Mouse (Mus musculus) MEL (cell line): Measurements from ENCODE around the gene Myl6. TPM values are rescaled to one million over a fixed set of nuclear protein-coding genes. Genes with fewer than 3 reads are reported as not detected.

Experiments
- DNase-seq: peaks from one replicate; pipeline ENCODE4 v3.0.0; 2011; ENCODE audit warnings: low read depth, low spot score
- H3K27ac ChIP-seq: 2 replicates; pipeline ENCODE4 v1.5.1; 2012; ENCODE audit warnings: low read depth, mild to moderate bottlenecking, control low read depth, low read length, moderate library complexity; ENCODE audit not compliant: control insufficient read depth
- H3K27me3 ChIP-seq, 2 experiments: fragments of 150-350 bp in 1 of 2; sonication (generic) in 1 of 2; 2 replicates each; pipeline ENCODE4 v1.6.1; 2012; ENCODE audit warnings: low read length in 2 of 2, mild to moderate bottlenecking in 2 of 2, improper control_type of control experiment in 1 of 2, moderate library complexity in 1 of 2; ENCODE audit not compliant: insufficient read depth in 2 of 2, control insufficient read depth in 1 of 2
- H3K36me3 ChIP-seq, 2 experiments: 2 replicates each; pipeline ENCODE4 v1.6.1; 2012 to 2014; ENCODE audit warnings: low read length in 2 of 2, improper control_type of control experiment in 1 of 2, inconsistent platforms in 1 of 2, mild to moderate bottlenecking in 1 of 2; ENCODE audit not compliant: insufficient read depth in 2 of 2, control insufficient read depth in 1 of 2
- H3K4me1 ChIP-seq, 2 experiments: fragments of 150-350 bp in 1 of 2; sonication (generic) in 1 of 2; 2 replicates each; pipeline ENCODE4 v1.6.1; 2012; ENCODE audit warnings: low read length in 2 of 2, improper control_type of control experiment in 1 of 2, mild to moderate bottlenecking in 1 of 2; ENCODE audit not compliant: insufficient read depth in 2 of 2, control insufficient read depth in 1 of 2
- H3K4me3 ChIP-seq, 2 experiments: fragments of 150-350 bp in 1 of 2; sonication (generic) in 1 of 2; 2 replicates each; pipeline ENCODE4 v1.5.1; 2012; ENCODE audit warnings: low read depth in 2 of 2, low read length in 2 of 2, mild to moderate bottlenecking in 2 of 2, moderate library complexity in 2 of 2, control low read depth in 1 of 2, improper control_type of control experiment in 1 of 2; ENCODE audit not compliant: control insufficient read depth in 1 of 2, insufficient read depth in 1 of 2
- H3K79me2 ChIP-seq: 2 replicates; pipeline ENCODE4 v1.6.1; 2012; ENCODE audit warnings: mild to moderate bottlenecking, low read length, moderate library complexity; ENCODE audit not compliant: control insufficient read depth, poor library complexity, insufficient read depth
- H3K9ac ChIP-seq: 2 replicates; pipeline ENCODE4 v1.6.1; 2012; ENCODE audit warnings: low read depth, mild to moderate bottlenecking, control low read depth, low read length, moderate library complexity; ENCODE audit not compliant: control insufficient read depth, poor library complexity, severe bottlenecking
- H3K9me3 ChIP-seq: fragments of 150-350 bp; sonication (generic); replicated peaks from 2 replicates; pipeline ENCODE4 v1.6.1; 2012; ENCODE audit warnings: mild to moderate bottlenecking, low read length, improper control_type of control experiment, moderate library complexity; ENCODE audit not compliant: insufficient read depth
- CHD1 ChIP-seq: IDR thresholded peaks from 2 replicates; pipeline ENCODE4 v1.6.1; 2012; ENCODE audit warnings: low read depth, mild to moderate bottlenecking, inconsistent platforms, low read length, improper control_type of control experiment
- E2F4 ChIP-seq: IDR thresholded peaks from 2 replicates; pipeline ENCODE4 v1.6.1; 2011; ENCODE audit warnings: low read depth, low read length, improper control_type of control experiment, borderline replicate concordance
- ETS1 ChIP-seq: IDR thresholded peaks from 2 replicates; pipeline ENCODE4 v1.6.1; 2012; ENCODE audit warnings: low read depth, mild to moderate bottlenecking, inconsistent platforms, low read length, improper control_type of control experiment, moderate library complexity
- JUND ChIP-seq: IDR thresholded peaks from 2 replicates; pipeline ENCODE4 v1.6.1; 2011; ENCODE audit warnings: low read depth, mild to moderate bottlenecking, improper control_type of control experiment, low read length
- MXI1 ChIP-seq: IDR thresholded peaks from 2 replicates; pipeline ENCODE4 v1.6.1; 2011; ENCODE audit warnings: mild to moderate bottlenecking, low read depth, low read length, improper control_type of control experiment
- POLR2A ChIP-seq, 2 experiments: IDR thresholded peaks; 2 replicates each; pipeline ENCODE4 v1.6.1; 2011 to 2012; ENCODE audit warnings: low read length in 2 of 2, mild to moderate bottlenecking in 2 of 2, control low read depth in 1 of 2, improper control_type of control experiment in 1 of 2, low read depth in 1 of 2, moderate library complexity in 1 of 2; ENCODE audit not compliant: control insufficient read depth in 1 of 2, insufficient read depth in 1 of 2, poor library complexity in 1 of 2
- POLR2AphosphoS2 ChIP-seq: IDR thresholded peaks from 2 replicates; pipeline ENCODE4 v1.6.1; 2011; ENCODE audit warnings: low read length, improper control_type of control experiment
- POLR2AphosphoS5 ChIP-seq: IDR thresholded peaks from 2 replicates; pipeline ENCODE4 v1.6.1; 2012; ENCODE audit warnings: low read depth, borderline replicate concordance, mild to moderate bottlenecking, inconsistent platforms, low read length, moderate library complexity, mixed read lengths
- SMC3 ChIP-seq: IDR thresholded peaks from 2 replicates; pipeline ENCODE4 v1.6.1; 2011; ENCODE audit warnings: low read depth, low read length, improper control_type of control experiment
- UBTF ChIP-seq: IDR thresholded peaks from 2 replicates; pipeline ENCODE4 v1.6.1; 2012; ENCODE audit warnings: low read depth, mild to moderate bottlenecking, inconsistent platforms, low read length, improper control_type of control experiment, moderate library complexity, borderline replicate concordance; ENCODE audit not compliant: insufficient read depth
- USF2 ChIP-seq, 2 experiments: IDR thresholded peaks; 2 replicates each; pipeline ENCODE4 v1.6.1; 2011 to 2012; ENCODE audit warnings: improper control_type of control experiment in 2 of 2, low read length in 2 of 2, borderline replicate concordance in 1 of 2, inconsistent platforms in 1 of 2, low read depth in 1 of 2, mild to moderate bottlenecking in 1 of 2; ENCODE audit not compliant: insufficient read depth in 1 of 2
- ZC3H11A ChIP-seq: IDR thresholded peaks from 2 replicates; pipeline ENCODE4 v1.6.1; 2012; ENCODE audit warnings: low read depth, mild to moderate bottlenecking, inconsistent platforms, low read length, improper control_type of control experiment
- ZKSCAN1 ChIP-seq: IDR thresholded peaks from 2 replicates; pipeline ENCODE4 v1.6.1; 2012; ENCODE audit warnings: low read depth, mild to moderate bottlenecking, inconsistent platforms, low read length, improper control_type of control experiment, moderate library complexity
- ZMIZ1 ChIP-seq: IDR thresholded peaks from 2 replicates; pipeline ENCODE4 v1.6.1; 2012; ENCODE audit warnings: low read depth, mild to moderate bottlenecking, inconsistent platforms, low read length, improper control_type of control experiment, moderate library complexity
- polyA plus RNA-seq, 2 experiments: library from polyadenylated mRNA; stranded (reverse) in 1 of 2; unstranded in 1 of 2; fragments of >175 nt in 1 of 2; fragments of >200 nt in 1 of 2; gene quantifications; 2 replicates each; pipeline versions ENCODE4 v1.2.1 to v1.2.4; 2012; ENCODE audit warnings: low replicate concordance in 2 of 2, low read depth in 1 of 2; ENCODE audit not compliant: insufficient read length in 2 of 2, insufficient read depth in 1 of 2, missing spikeins in 1 of 2
- total RNA-seq: library from RNA; depleted of rRNA; stranded (reverse); fragments of 300-350 nt; gene quantifications from 2 replicates; pipeline ENCODE4 v1.2.3, GENCODE M21; 2012

Gene Myl6
- total and polyA plus RNA-seq, 3 experiments = 399 to 589 TPM; not detected in 1

DNA sequence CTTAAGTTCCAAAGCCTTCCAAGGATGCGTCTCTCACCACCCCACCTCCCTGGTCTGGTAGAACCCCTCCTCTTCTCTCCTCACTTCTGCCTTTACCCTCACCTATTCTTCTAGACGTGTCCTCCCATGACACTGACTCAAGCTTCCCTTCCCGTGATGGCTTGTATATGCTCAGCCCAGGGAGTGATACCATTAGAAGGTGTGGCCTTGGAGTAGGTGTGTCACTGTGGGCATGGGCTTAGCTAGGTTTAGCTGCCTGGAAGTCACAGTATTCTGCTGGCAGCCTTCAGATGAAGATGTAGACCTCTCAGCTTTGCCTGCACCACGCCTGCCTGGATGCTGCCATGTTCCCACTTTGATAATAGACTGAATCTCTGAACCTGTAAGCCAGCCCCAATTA is 21.1 kb upstream of the Myl6 start:
- H3K27ac ChIP-seq = no peak overlapping the region
- no peaks in the 10 kb centered on the region for H3K4me1 ChIP-seq
- no peak for DNase-seq
- peaks cover 0 to 2% of the 10 kb centered on the region in 2 experiments; a peak in 3 of 4 replicates for H3K36me3 ChIP-seq
- no peak for TF ChIP-seq JUND
- no peak for TF ChIP-seq POLR2AphosphoS2
- no peak for TF ChIP-seq ETS1
- TF ChIP-seq, all 39 proteins: peak for 0
- no peak overlapping the region for H3K4me3 ChIP-seq
- no peaks in the 10 kb centered on the region for H3K9me3 ChIP-seq
- H3K79me2 ChIP-seq = no peaks in the 10 kb centered on the region
- H3K27me3 ChIP-seq = no peaks in the 10 kb centered on the region
- H3K9ac ChIP-seq = no peak overlapping the region

DNA sequence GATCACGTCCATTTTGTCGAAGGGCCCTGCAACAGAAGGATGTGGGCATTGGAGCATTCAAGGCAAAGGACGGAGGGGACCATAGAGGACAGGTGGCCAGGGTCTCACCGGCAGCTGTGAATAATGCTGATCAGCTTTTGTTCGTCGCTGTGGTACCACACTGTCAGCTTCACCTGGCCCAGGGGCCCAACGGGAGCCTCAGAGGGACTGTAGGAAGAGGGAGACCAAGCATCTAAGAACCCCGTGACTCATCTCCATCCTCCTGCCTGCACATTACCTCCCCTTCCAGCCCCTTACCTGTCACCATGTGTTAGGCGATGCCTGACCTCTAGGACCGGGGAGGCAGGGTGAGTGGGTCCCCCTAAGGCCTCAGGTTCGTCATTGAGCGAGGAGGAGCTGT is 17.8 kb upstream of the Myl6 start:
- no peak overlapping the region for H3K4me3 ChIP-seq
- no peak for DNase-seq
- no peak for TF ChIP-seq JUND
- TF ChIP-seq ZKSCAN1 = no peak
- no peak for TF ChIP-seq USF2 (IDR thresholded peaks at IDR 0.05; ENCODE audit: borderline replicate concordance in 1 of 2, insufficient read depth in 1 of 2, low read depth in 1 of 2, low read length in 2 of 2)
- no peak for TF ChIP-seq E2F4
- no peak for TF ChIP-seq ZC3H11A
- no peaks in the 10 kb centered on the region for H3K4me1 ChIP-seq
- H3K9ac ChIP-seq = no peak overlapping the region
- H3K27me3 ChIP-seq = no peaks in the 10 kb centered on the region
- no peaks in the 10 kb centered on the region for H3K79me2 ChIP-seq
- H3K9me3 ChIP-seq = no peaks in the 10 kb centered on the region
- H3K36me3 ChIP-seq = no peaks in the 10 kb centered on the region; a peak in 1 of 4 replicates
- H3K27ac ChIP-seq = no peak overlapping the region

DNA sequence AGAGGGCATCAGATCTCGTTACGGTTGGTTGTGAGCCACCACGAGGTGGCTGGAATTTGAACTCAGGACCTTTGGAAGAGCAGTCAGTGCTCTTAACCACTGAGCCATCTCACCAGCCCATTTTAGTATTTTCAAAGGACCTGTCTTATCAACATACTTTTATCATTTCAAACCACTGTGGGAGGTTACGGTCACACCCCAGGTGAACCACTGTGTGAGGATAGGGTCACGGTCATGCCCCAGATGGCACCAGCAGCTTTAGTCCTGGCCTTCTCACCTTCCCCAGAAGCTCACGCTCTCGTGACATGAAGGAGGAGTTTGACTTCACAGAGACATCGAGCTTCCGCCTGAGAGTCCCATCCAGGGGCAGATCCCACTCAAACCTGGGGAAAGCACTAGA is 17.2 kb upstream of the Myl6 start:
- no peak overlapping the region for H3K9ac ChIP-seq
- H3K36me3 ChIP-seq = no peaks in the 10 kb centered on the region; a peak in 1 of 4 replicates
- no peaks in the 10 kb centered on the region for H3K79me2 ChIP-seq
- no peak for TF ChIP-seq POLR2A (IDR thresholded peaks at IDR 0.05; ENCODE audit: control insufficient read depth in 1 of 2, insufficient read depth in 1 of 2, low read depth in 1 of 2, low read length in 2 of 2, poor library complexity in 1 of 2)
- no peak for TF ChIP-seq UBTF
- TF ChIP-seq POLR2AphosphoS2 = no peak
- no peak for TF ChIP-seq SMC3
- TF ChIP-seq ZMIZ1 = no peak
- no peak for TF ChIP-seq MXI1
- no peak for TF ChIP-seq POLR2AphosphoS5
- no peak for TF ChIP-seq CHD1
- no peak overlapping the region for H3K27ac ChIP-seq
- H3K4me3 ChIP-seq = no peak overlapping the region
- H3K9me3 ChIP-seq = no peaks in the 10 kb centered on the region
- H3K4me1 ChIP-seq = no peaks in the 10 kb centered on the region
- no peak for DNase-seq
- H3K27me3 ChIP-seq = no peaks in the 10 kb centered on the region
